Mouse (Mus musculus) spleen, adult 10 weeks (tissue): ENCODE measurements around the gene Amz2. TPM values are rescaled to one million over a fixed set of nuclear protein-coding genes. Genes with fewer than 3 reads are reported as not detected.

Source experiments
- polyA plus RNA-seq: library from polyadenylated mRNA; stranded (reverse); fragments of 350-450 nt; fragmentation: Illumina TruSeq; extraction: RNeasy Lipid Tissue Mini Kit (QIAGEN cat#74804); gene quantifications from one replicate; pipeline ENCODE4 v1.2.3, GENCODE M21; 2015; ENCODE audit warnings: low replicate concordance; ENCODE audit not compliant: insufficient read depth

Amz2 gene
- polyA plus RNA-seq = 57.3 TPM

GRCm38 (mm10) chr11:109425392-109426271 is at the start of gene Amz2:
Gene Amz2 (plus strand): TSS chr11:109425946.

DNA sequence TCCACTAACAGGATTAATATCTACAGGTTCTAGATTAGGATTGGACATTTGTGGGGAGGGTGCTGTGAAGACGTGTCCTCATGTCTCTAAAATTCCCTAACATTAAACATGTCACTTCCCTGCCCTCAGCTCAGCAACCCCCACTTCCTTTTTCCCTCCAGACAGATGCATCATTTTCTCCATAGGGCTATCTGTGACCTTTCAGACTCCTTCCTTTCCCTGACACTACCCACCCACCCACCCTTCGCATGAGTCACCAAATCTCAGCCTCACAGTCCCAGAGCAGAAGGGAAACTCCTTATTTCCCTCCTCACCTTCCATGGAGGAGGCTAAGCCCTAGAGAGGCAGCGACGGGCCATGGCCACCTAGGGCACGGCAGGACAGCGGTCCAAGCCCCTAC is 12.1 kb upstream of the Amz2 start, which contains the start of gene 9930022D16Rik:
Gene 9930022D16Rik, plus strand, starts transcription at position 301 of the 400 bp plus-strand sequence.

GRCm38 (mm10) chr11:109473171-109474085 is 47.7 kb downstream of the Amz2 start, which contains the start of the genes Arsg and Slc16a6:
Gene Arsg (plus strand): TSS chr11:109473374.
Gene Slc16a6 (minus strand): TSS chr11:109473598.

Other genes starting within 250 kb of the Amz2 start
- 4.8 TPM for gene Rgs9, start 127.8 kb upstream of the Amz2 start, polyA plus RNA-seq
- 66.9 TPM for gene Gna13, start 63.1 kb upstream of the Amz2 start, polyA plus RNA-seq
- not detected for gene 9930022D16Rik, start 12.0 kb upstream of the Amz2 start, polyA plus RNA-seq
- 7.3 TPM for gene Arsg, start 47.4 kb downstream of the Amz2 start, polyA plus RNA-seq
- gene Slc16a6, start 47.7 kb downstream of the Amz2 start, polyA plus RNA-seq = 55.9 TPM
- gene Wipi1, start 186.0 kb downstream of the Amz2 start, polyA plus RNA-seq = 10.2 TPM
- gene Prkar1a, start 223.5 kb downstream of the Amz2 start, polyA plus RNA-seq = 242 TPM